Mouse (Mus musculus) cerebellum, postnatal 36 days (tissue): ENCODE measurements around the gene Galnt10.

Experiments
- DNase-seq, 2 experiments: peaks; one replicate each; pipeline ENCODE4 v3.0.0; 2021 to 2022; ENCODE audit warnings: mixed read lengths in 2 of 2

Gene Galnt10

GRCm38 (mm10) chr11:57691939-57692338 lies 46.7 kb downstream of the Galnt10 start:
- DNase-seq, result no peak

GRCm38 (mm10) chr11:57692726-57693125 lies 47.5 kb downstream of the Galnt10 start:
- DNase-seq, result no peak

- no peak for DNase-seq
Measured at GRCm38 (mm10) chr11:57694486-57694885, 49.2 kb downstream of the Galnt10 start.

GRCm38 (mm10) chr11:57696207-57696676 lies 51.0 kb downstream of the Galnt10 start:
- DNase-seq, result no peak

- no peak for DNase-seq
Measured at GRCm38 (mm10) chr11:57696807-57697251, 51.6 kb downstream of the Galnt10 start.

- no peak for DNase-seq
Measured at GRCm38 (mm10) chr11:57700114-57700513, 54.9 kb downstream of the Galnt10 start.

- no peak for DNase-seq
Measured at GRCm38 (mm10) chr11:57701193-57701925, 56.1 kb downstream of the Galnt10 start.

GRCm38 (mm10) chr11:57701956-57702355 lies 56.7 kb downstream of the Galnt10 start:
- no peak for DNase-seq

- DNase-seq, result no peak
Measured at GRCm38 (mm10) chr11:57706620-57707019, 61.4 kb downstream of the Galnt10 start.

GRCm38 (mm10) chr11:57707114-57707798 lies 62.0 kb downstream of the Galnt10 start:
- DNase-seq, result no peak

- DNase-seq, result no peak
Measured at GRCm38 (mm10) chr11:57708174-57709154, 63.2 kb downstream of the Galnt10 start.

- DNase-seq, result no peak
Measured at GRCm38 (mm10) chr11:57713960-57714359, 68.7 kb downstream of the Galnt10 start.

- DNase-seq, result no peak
Measured at GRCm38 (mm10) chr11:57716721-57717120, 71.5 kb downstream of the Galnt10 start.

GRCm38 (mm10) chr11:57717432-57717831 lies 72.2 kb downstream of the Galnt10 start:
- no peak for DNase-seq

- DNase-seq, result no peak
Measured at GRCm38 (mm10) chr11:57718081-57718480, 72.8 kb downstream of the Galnt10 start.

GRCm38 (mm10) chr11:57719631-57720030 lies 74.4 kb downstream of the Galnt10 start:
- no peak for DNase-seq

- no peak for DNase-seq
Measured at GRCm38 (mm10) chr11:57720076-57720475, 74.8 kb downstream of the Galnt10 start.

- DNase-seq, result no peak
Measured at GRCm38 (mm10) chr11:57724791-57725463, 79.7 kb downstream of the Galnt10 start.

GRCm38 (mm10) chr11:57725926-57726325 lies 80.7 kb downstream of the Galnt10 start:
- no peak for DNase-seq

GRCm38 (mm10) chr11:57727303-57727969 lies 82.2 kb downstream of the Galnt10 start:
- DNase-seq, result peak; percentile 12 to 32

- no peak for DNase-seq
Measured at GRCm38 (mm10) chr11:57732410-57733281, 87.4 kb downstream of the Galnt10 start.
